Mouse (Mus musculus): ENCODE results near the gene Syf2. TPM values are rescaled to one million over a fixed set of nuclear protein-coding genes. Genes with fewer than 3 reads are reported as not detected.
"Not testable (repeated sequence)": the region's sequence is repeated elsewhere in the genome, so short reads cannot be mapped to it uniquely, and the experiment has no call there.

Gene Syf2
- polyA plus RNA-seq (2016; fragmentation: Nextera tagmentation; extraction: Ambion mirVana) = 65.2 and 65.9 TPM in 2 replicates

- peak within 1 kb of the TSS; percentile 82 for H3K27ac ChIP-seq (replicated peaks)
- no peaks in the 10 kb centered on the region for H3K27me3 ChIP-seq (replicated peaks; ENCODE audit: low read depth, poor library complexity, severe bottlenecking)
- H3K9me3 ChIP-seq = no peaks in the 10 kb centered on the region
- peaks cover 22% of the 10 kb centered on the region for H3K4me1 ChIP-seq
- peaks cover 69% of the 10 kb centered on the region for H3K36me3 ChIP-seq (replicated peaks)
- under 1% methylated on average over 68 of the region's 68 CpGs for WGBS
- DNase-seq (ENCODE audit: low spot score) = peak; percentile 99
- H3K4me3 ChIP-seq = peak within 1 kb of the TSS; percentile 98
Measured at GRCm38 (mm10) chr4:134930684-134931481, at the start of gene Syf2. Syf2 (plus strand) TSS chr4:134930898.

DNA sequence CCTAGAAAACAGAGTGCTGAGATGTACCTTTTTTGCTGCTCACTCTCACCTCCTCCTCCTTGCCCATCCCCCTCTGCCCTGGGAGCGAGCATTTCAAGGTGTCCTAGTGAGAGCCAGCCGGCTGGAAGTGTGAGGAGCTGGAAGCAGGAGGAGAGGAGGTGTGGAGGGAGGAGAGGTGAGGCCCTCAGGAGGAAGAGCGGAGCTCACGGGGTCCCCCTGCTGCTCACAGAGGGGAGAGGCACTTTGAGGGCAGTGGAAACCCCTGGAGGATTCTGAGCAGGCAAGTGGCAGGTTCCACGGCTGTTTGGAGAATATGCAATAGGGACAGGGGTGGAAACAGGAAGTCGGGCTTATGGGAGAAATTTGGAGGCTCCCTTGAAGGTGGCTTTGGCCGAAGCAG is 47.4 kb upstream of the Syf2 start:
- no peaks in the 10 kb centered on the region for H3K9me3 ChIP-seq
- H3K27me3 ChIP-seq (replicated peaks; ENCODE audit: low read depth, poor library complexity, severe bottlenecking) = no peaks in the 10 kb centered on the region
- no peak overlapping the region for H3K27ac ChIP-seq (replicated peaks)
- 36% methylated on average over 7 of the region's 7 CpGs for WGBS
- H3K4me3 ChIP-seq = no peak overlapping the region
- DNase-seq (ENCODE audit: low spot score) = peak; percentile 52
- peaks cover 12% of the 10 kb centered on the region for H3K4me1 ChIP-seq
- no peaks in the 10 kb centered on the region for H3K36me3 ChIP-seq (replicated peaks)

DNA sequence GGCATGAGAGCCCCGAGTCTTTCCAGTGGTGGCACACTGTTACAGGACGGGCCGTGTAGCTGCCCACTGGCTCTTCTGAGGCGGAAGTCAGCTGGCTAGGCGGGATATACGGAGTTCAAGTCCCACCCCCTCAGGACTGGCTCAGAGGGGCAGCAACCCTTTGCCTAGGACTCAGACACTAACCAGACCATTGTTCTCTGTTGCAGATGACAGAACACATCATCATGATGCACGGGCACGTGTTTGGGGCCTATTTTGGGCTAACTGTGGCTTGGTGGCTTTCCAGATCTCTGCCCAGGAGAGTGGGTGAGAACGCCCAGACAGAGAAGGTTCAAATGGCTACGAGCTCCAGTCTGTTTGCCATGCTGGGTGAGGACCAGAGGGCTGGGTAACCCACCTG is 46.9 kb upstream of the Syf2 start:
- Histone ChIP-seq H3K27ac (replicated peaks) (no peak overlapping the region), H3K4me3 (no peak overlapping the region), H3K4me1 (peaks cover 12% of the 10 kb centered on the region), H3K9me3 (no peaks in the 10 kb centered on the region), H3K27me3 (replicated peaks; ENCODE audit: low read depth, poor library complexity, severe bottlenecking) (no peaks in the 10 kb centered on the region), H3K36me3 (replicated peaks) (no peaks in the 10 kb centered on the region)
- 87% methylated on average over 10 of the region's 10 CpGs for WGBS
- no peak for DNase-seq (ENCODE audit: low spot score)

DNA sequence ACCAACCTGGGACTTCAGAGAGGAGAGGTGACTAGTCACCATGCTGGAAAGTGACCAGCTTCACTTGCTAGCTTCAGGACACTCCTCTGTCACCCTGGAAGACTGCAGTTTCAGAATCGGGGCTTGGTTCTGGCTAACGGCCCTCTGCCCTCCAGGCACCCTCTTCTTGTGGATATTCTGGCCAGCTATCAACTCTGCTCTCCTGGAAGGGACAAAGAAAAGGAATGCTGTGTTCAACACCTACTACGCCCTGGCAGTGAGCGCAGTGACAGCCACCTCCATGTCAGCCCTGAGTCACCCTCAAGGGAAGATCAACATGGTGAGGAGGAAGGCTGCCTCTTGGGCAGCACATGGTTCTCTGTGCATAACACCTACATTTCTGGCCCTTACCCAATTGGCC is 46.3 kb upstream of the Syf2 start:
- Histone ChIP-seq H3K9me3 (no peaks in the 10 kb centered on the region), H3K27me3 (replicated peaks; ENCODE audit: low read depth, poor library complexity, severe bottlenecking) (no peaks in the 10 kb centered on the region), H3K4me3 (no peak overlapping the region), H3K4me1 (peaks cover 6% of the 10 kb centered on the region), H3K36me3 (replicated peaks) (no peaks in the 10 kb centered on the region), H3K27ac (replicated peaks) (no peak overlapping the region)
- WGBS = 90% methylated on average over 4 of the region's 4 CpGs
- DNase-seq (ENCODE audit: low spot score) = no peak

DNA sequence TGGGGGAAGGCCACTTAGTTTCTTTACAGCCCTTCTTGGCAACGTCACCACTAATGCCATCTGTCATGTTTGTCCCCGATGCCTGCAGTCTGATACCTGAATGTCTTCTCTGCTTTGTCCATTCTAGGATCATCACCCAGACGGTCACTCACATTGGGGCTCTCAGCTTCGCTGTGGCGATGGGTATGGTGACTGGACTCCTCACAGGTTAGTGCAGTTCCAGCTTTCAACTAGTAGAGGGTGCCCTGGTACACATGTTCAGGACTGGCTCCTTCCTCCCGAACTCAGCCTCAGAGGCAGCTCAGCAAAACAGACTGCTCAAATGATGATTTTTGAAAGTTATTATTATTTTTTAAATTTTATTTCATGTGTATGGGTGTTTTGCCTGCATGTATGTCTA is 38.6 kb upstream of the Syf2 start:
- no peak overlapping the region for H3K4me3 ChIP-seq
- WGBS = 78% methylated on average over 6 of the region's 6 CpGs

GRCm38 (mm10) chr4:134897256-134897655 is 33.4 kb upstream of the Syf2 start:
- H3K27me3 ChIP-seq (replicated peaks; ENCODE audit: low read depth, poor library complexity, severe bottlenecking) = no peaks in the 10 kb centered on the region
- H3K9me3 ChIP-seq = no peaks in the 10 kb centered on the region
- WGBS = 85% methylated on average over 6 of the region's 6 CpGs
- no peak for DNase-seq (ENCODE audit: low spot score)
- H3K4me1 ChIP-seq = 0 out of 2 replicates have a peak, but pooled peaks cover 3% of the 10 kb centered on the region
- H3K27ac ChIP-seq (replicated peaks) = no peak overlapping the region
- H3K4me3 ChIP-seq = no peak overlapping the region
- peaks cover 78% of the 10 kb centered on the region for H3K36me3 ChIP-seq (replicated peaks)

More for the DNA sequence above, 38.6 kb upstream of the Syf2 start:
- Histone ChIP-seq H3K27me3 (replicated peaks; ENCODE audit: low read depth, poor library complexity, severe bottlenecking) (no peaks in the 10 kb centered on the region), H3K27ac (replicated peaks) (no peak overlapping the region), H3K4me1 (peaks cover 9% of the 10 kb centered on the region; the same call in 1 of the 2 replicates), H3K36me3 (replicated peaks) (peaks cover 26% of the 10 kb centered on the region), H3K9me3 (no peaks in the 10 kb centered on the region)
- no peak for DNase-seq (ENCODE audit: low spot score)

DNA sequence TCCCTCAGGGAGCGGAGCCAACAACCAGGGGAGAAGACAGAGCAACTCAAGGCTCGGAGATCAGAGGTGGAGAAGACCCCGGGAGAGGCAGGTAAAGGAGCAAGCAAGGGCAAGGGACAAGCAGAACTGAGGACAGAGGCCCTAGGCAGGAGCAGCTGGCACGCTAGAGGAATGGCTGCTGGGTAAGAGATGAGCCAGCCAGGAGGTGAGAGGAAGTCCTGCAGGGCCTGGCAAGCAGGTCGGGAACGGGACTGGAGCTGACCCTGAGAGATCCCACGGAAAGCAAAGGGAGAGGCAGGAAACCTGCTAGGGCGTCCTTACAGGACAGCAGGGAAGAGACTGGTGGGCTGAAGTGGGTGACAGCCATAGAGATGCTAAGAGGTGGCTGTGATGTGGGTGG is 29.6 kb upstream of the Syf2 start:
- 91% methylated on average over 8 of the region's 8 CpGs for WGBS
- Histone ChIP-seq H3K36me3 (replicated peaks) (peaks cover 100% of the 10 kb centered on the region), H3K27me3 (replicated peaks; ENCODE audit: low read depth, poor library complexity, severe bottlenecking) (no peaks in the 10 kb centered on the region), H3K9me3 (no peaks in the 10 kb centered on the region), H3K27ac (replicated peaks) (no peak overlapping the region), H3K4me3 (no peak overlapping the region), H3K4me1 (no peaks in the 10 kb centered on the region)
- DNase-seq (ENCODE audit: low spot score) = no peak

DNA sequence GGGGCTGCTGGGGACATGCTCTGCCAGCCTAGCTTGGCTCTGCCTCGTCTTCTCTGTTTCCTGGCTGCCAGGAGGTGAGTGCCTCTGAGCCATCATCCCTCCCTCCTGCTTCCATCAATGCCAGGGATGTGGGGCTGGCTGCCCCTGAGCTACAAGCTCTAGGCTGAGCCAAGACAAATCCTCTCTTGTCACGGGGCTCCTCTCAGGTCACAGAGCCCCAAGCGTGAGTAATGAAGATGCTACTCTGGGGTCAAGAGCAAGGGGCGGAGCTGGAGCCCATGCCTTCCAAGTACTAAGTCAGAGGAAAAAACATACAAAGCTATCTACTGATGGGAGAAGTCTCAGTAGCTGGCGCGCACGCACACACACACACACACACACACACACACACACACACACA is 27.7 kb upstream of the Syf2 start:
- Histone ChIP-seq H3K9me3 (no peaks in the 10 kb centered on the region), H3K4me3 (no peak overlapping the region), H3K27me3 (replicated peaks; ENCODE audit: low read depth, poor library complexity, severe bottlenecking) (no peaks in the 10 kb centered on the region), H3K27ac (replicated peaks) (no peak overlapping the region), H3K4me1 (no peaks in the 10 kb centered on the region), H3K36me3 (replicated peaks) (peaks cover 100% of the 10 kb centered on the region)
- WGBS = 74% methylated on average over 7 of the region's 7 CpGs
- no peak for DNase-seq (ENCODE audit: low spot score)

DNA sequence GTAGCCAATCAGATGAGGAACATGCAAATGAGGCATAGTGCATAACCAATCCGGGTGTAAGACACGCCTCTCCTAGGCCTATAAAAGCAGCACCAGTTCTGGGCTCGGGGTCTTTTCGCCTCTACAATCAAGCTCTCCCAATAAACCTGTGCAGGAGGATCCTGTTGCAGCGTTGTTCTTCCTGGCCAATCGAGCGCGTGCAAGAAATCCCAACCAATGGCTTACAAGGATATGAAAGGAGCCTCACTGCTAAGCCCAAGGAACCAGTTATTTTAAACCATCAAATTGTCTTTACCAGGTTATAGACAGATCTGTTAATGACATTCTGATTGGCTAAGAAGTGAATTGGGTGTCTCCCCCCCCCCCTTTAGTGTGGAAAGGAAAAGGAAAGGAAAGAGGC is 19.3 kb upstream of the Syf2 start:
- H3K4me1 ChIP-seq = peaks cover 15% of the 10 kb centered on the region
- peaks cover 60% of the 10 kb centered on the region for H3K36me3 ChIP-seq (replicated peaks)
- not testable (repeated sequence) for H3K9me3 ChIP-seq; H3K27me3 ChIP-seq (replicated peaks; ENCODE audit: low read depth, poor library complexity, severe bottlenecking); H3K4me3 ChIP-seq; DNase-seq (ENCODE audit: low spot score); H3K27ac ChIP-seq (replicated peaks)
- 99% methylated on average over 8 of the region's 8 CpGs for WGBS

DNA sequence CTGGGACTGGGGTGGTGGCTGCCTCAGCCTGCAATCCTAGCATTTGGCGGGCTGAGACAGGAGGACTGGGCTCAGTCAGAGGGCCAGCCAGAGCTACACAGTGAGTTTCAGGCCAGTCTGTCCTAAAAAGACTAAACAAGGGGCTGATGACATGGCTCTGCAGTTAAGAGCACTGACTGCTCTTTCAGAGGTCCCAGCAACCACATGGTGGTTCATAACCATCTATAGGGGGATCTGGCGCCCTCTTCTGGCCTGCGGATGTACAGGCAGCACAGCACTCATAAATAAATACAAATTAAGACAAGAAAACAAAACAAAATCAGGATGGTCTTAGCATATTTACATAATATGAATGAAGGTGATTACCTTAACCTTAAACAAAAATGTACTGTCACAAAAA is 17.3 kb upstream of the Syf2 start:
- H3K27ac ChIP-seq (replicated peaks) = peak overlapping the region; percentile 66
- no peaks in the 10 kb centered on the region for H3K27me3 ChIP-seq (replicated peaks; ENCODE audit: low read depth, poor library complexity, severe bottlenecking)
- H3K36me3 ChIP-seq (replicated peaks) = peaks cover 40% of the 10 kb centered on the region
- H3K4me3 ChIP-seq = peak overlapping the region; percentile 95
- peak; percentile 75 for DNase-seq (ENCODE audit: low spot score)
- WGBS = 30% methylated on average over 3 of the region's 3 CpGs
- peaks cover 6% of the 10 kb centered on the region; the same call in 1 of the 2 replicates for H3K9me3 ChIP-seq
- H3K4me1 ChIP-seq = peaks cover 17% of the 10 kb centered on the region

GRCm38 (mm10) chr4:134914122-134914863 is 16.4 kb upstream of the Syf2 start:
- peaks cover 18% of the 10 kb centered on the region for H3K4me1 ChIP-seq
- 1% methylated on average over 43 of the region's 43 CpGs for WGBS
- peaks cover 6% of the 10 kb centered on the region; the same call in 1 of the 2 replicates for H3K9me3 ChIP-seq
- peak overlapping the region; percentile 95 for H3K4me3 ChIP-seq
- H3K36me3 ChIP-seq (replicated peaks) = peaks cover 31% of the 10 kb centered on the region
- peak overlapping the region; percentile 94 for H3K27ac ChIP-seq (replicated peaks)
- no peak for DNase-seq (ENCODE audit: low spot score)
- no peaks in the 10 kb centered on the region for H3K27me3 ChIP-seq (replicated peaks; ENCODE audit: low read depth, poor library complexity, severe bottlenecking)

GRCm38 (mm10) chr4:134914864-134915209 is 15.9 kb upstream of the Syf2 start, which contains the start of gene Tmem50a:
Tmem50a (minus strand) TSS chr4:134915024.
- peaks cover 6% of the 10 kb centered on the region; the same call in 1 of the 2 replicates for H3K9me3 ChIP-seq

More at GRCm38 (mm10) chr4:134914864-134915209, 15.9 kb upstream of the Syf2 start, which contains the start of gene Tmem50a:
- peak; percentile 94 for DNase-seq (ENCODE audit: low spot score)
- H3K4me1 ChIP-seq = peaks cover 18% of the 10 kb centered on the region
- peaks cover 26% of the 10 kb centered on the region for H3K36me3 ChIP-seq (replicated peaks)
- peak within 1 kb of the TSS; percentile 95 for H3K4me3 ChIP-seq
- H3K27ac ChIP-seq (replicated peaks) = peak within 1 kb of the TSS; percentile 94
- H3K27me3 ChIP-seq (replicated peaks; ENCODE audit: low read depth, poor library complexity, severe bottlenecking) = no peaks in the 10 kb centered on the region
- under 1% methylated on average over 25 of the region's 25 CpGs for WGBS

Measured in embryonic facial prominence, embryonic 10.5 days (tissue).